Mouse (Mus musculus) embryonic facial prominence, embryonic 11.5 days (tissue): ENCODE measurements around the gene Tmem266. TPM values are rescaled to one million over a fixed set of nuclear protein-coding genes. Genes with fewer than 3 reads are reported as not detected.

ENCODE experiments used
- ATAC-seq: fragments of 200-750 bp; cut with Nextera tagmentation; replicated peaks from 2 replicates; pipeline ENCODE4 v1.8.0; 2017; ENCODE audit warnings: low read depth; ENCODE audit not compliant: insufficient number of reproducible peaks, low FRiP score, low TSS enrichment
- DNase-seq: peaks from one replicate; pipeline ENCODE4 v3.0.0-alpha.2; 2015; ENCODE audit warnings: low spot score
- H3K27ac ChIP-seq: fragments of 300-500 bp; sonication (generic); replicated peaks from 2 replicates; pipeline ENCODE4 v1.5.1; 2014; ENCODE audit warnings: mild to moderate bottlenecking, low read depth, low read length, control low read depth
- H3K27me3 ChIP-seq: fragments of 300-500 bp; sonication (generic); 2 replicates; pipeline ENCODE4 v1.6.1; 2014; ENCODE audit warnings: mild to moderate bottlenecking, low read length, moderate library complexity, mixed read lengths; ENCODE audit not compliant: control insufficient read depth, insufficient read depth
- H3K36me3 ChIP-seq: fragments of 300-500 bp; sonication (generic); replicated peaks from 2 replicates; pipeline ENCODE4 v1.6.1; 2014; ENCODE audit warnings: low read depth, mild to moderate bottlenecking, low read length, moderate library complexity, mixed read lengths; ENCODE audit not compliant: control insufficient read depth, insufficient read depth
- H3K4me1 ChIP-seq: fragments of 300-500 bp; sonication (generic); 2 replicates; pipeline ENCODE4 v1.6.1; 2014; ENCODE audit warnings: low read length, mixed read lengths; ENCODE audit not compliant: control insufficient read depth, insufficient read depth
- H3K4me2 ChIP-seq: fragments of 300-500 bp; sonication (generic); 2 replicates; pipeline ENCODE4 v1.6.1; 2014; ENCODE audit warnings: low read depth, mild to moderate bottlenecking, control low read depth, low read length, moderate library complexity
- H3K4me3 ChIP-seq: fragments of 300-500 bp; sonication (generic); 2 replicates; pipeline ENCODE4 v1.5.1; 2014; ENCODE audit warnings: low read depth, low read length, control low read depth
- H3K9ac ChIP-seq: fragments of 300-500 bp; sonication (generic); replicated peaks from 2 replicates; pipeline ENCODE4 v1.6.1; 2014; ENCODE audit warnings: mild to moderate bottlenecking, control low read depth, low read length
- H3K9me3 ChIP-seq: fragments of 300-500 bp; sonication (generic); replicated peaks from 2 replicates; pipeline ENCODE4 v1.6.1; 2016; ENCODE audit warnings: mild to moderate bottlenecking, low read length, inconsistent platforms, mixed read lengths; ENCODE audit not compliant: control insufficient read depth
- WGBS: fragments of 180-500 bp; shearing (Covaris S2); extraction: QIAGEN DNeasy Blood & Tissue Kit; methylation state at CpG from one replicate; pipeline ENCODE4 v1.1.7; 2014; 5-methylcytosine and 5-hydroxymethylcytosine counted together
- polyA plus RNA-seq: library from polyadenylated mRNA; unstranded; fragments of >200 nt; fragmentation: Nextera tagmentation; extraction: Ambion mirVana; gene quantifications from 2 replicates; pipeline ENCODE4 v1.2.1, GENCODE M21; 2014

The Tmem266 gene
- polyA plus RNA-seq, 1 experiment from 2014 or later = 0.17 TPM

DNA sequence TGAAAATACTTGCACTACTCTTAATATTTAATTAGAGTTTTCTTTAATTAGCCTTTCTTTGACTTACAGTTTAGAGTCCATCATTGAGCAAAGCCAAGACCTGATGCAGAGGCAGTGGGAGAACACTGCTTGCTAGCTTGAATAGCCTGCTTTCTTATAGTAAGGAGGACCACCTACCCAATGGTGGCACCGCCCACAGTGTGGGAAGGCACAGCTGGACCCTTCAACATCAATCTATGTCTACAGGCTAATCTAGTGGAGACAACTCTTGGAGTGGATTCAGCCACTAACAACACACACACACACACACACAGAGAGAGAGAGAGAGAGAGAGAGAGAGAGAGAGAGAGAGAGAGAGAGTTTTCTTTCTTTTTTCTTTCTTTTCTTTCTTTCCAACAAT, 1.7 kb upstream of the Tmem266 start:
- Histone ChIP-seq H3K9ac (no peak overlapping the region), H3K9me3 (no peaks in the 10 kb centered on the region), H3K27me3 (peaks cover 17% of the 10 kb centered on the region), H3K4me1 (no peaks in the 10 kb centered on the region), H3K27ac (no peak overlapping the region), H3K4me3 (no peak overlapping the region), H3K36me3 (no peaks in the 10 kb centered on the region), H3K4me2 (no peak overlapping the region)
- WGBS = 38% methylated on average over 1 of the region's 1 CpGs
- peak; percentile 8 for DNase-seq
- no peak for ATAC-seq

- ATAC-seq (no peak), DNase-seq (peak; percentile 23)
- Histone ChIP-seq H3K27me3 (peaks cover 17% of the 10 kb centered on the region), H3K4me2 (peak overlapping the region; percentile 88), H3K4me1 (no peaks in the 10 kb centered on the region), H3K4me3 (peak overlapping the region; percentile 63), H3K9ac (peak overlapping the region; percentile 66), H3K9me3 (no peaks in the 10 kb centered on the region), H3K36me3 (no peaks in the 10 kb centered on the region), H3K27ac (no peak overlapping the region)
- WGBS = 15% methylated on average over 18 of the region's 18 CpGs
Observed at GRCm38 (mm10) chr9:55325564-55326514, 874 bp upstream of the Tmem266 start.

DNA sequence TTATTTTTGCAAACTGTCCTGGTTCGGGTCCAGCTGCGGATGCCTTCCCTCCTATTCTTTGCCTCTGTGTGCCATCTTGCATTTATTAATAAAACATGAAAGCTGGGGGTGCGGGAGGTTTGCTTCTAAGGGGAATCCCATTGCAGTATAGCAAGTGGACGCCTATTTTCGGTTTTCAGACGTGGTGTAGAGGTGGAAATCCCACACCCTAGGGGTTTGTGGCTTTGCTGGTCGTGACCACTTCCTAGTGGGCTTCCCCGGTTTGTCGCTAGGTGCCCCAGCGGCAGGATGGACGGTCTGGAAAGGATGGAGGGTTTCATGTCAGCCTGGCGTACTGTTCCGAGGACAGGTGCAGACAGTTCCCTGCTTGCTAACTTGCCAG, 512 bp downstream of the Tmem266 start:
- H3K36me3 ChIP-seq = no peaks in the 10 kb centered on the region
- WGBS = 3% methylated on average over 13 of the region's 13 CpGs
- peak overlapping the region; percentile 88 for H3K4me2 ChIP-seq
- no peaks in the 10 kb centered on the region; the same call in 1 of the 2 replicates for H3K4me1 ChIP-seq
- peaks cover 17% of the 10 kb centered on the region for H3K27me3 ChIP-seq
- H3K27ac ChIP-seq = no peak overlapping the region
- H3K4me3 ChIP-seq = peak overlapping the region; percentile 63
- H3K9me3 ChIP-seq = no peaks in the 10 kb centered on the region
- peak overlapping the region; percentile 66 for H3K9ac ChIP-seq
- ATAC-seq = no peak
- DNase-seq = peak; percentile 38

GRCm38 (mm10) chr9:55328151-55328918, 1.6 kb downstream of the Tmem266 start:
- ATAC-seq (no peak), DNase-seq (peak; percentile 17)
- H3K27ac ChIP-seq = no peak overlapping the region
- peaks cover 2% of the 10 kb centered on the region; the same call in 1 of the 2 replicates for H3K4me1 ChIP-seq
- H3K27me3 ChIP-seq = peaks cover 17% of the 10 kb centered on the region
- H3K4me2 ChIP-seq = no peak overlapping the region; the same call in 1 of the 2 replicates
- H3K36me3 ChIP-seq = no peaks in the 10 kb centered on the region
- WGBS = 22% methylated on average over 14 of the region's 14 CpGs
- no peaks in the 10 kb centered on the region for H3K9me3 ChIP-seq
- H3K9ac ChIP-seq = no peak overlapping the region
- no peak overlapping the region for H3K4me3 ChIP-seq

GRCm38 (mm10) chr9:55329401-55329800, 2.7 kb downstream of the Tmem266 start:
- no peak for DNase-seq
- WGBS = 76% methylated on average over 6 of the region's 6 CpGs
- no peaks in the 10 kb centered on the region for H3K9me3 ChIP-seq
- H3K36me3 ChIP-seq = no peaks in the 10 kb centered on the region
- no peak for ATAC-seq
- H3K27ac ChIP-seq = no peak overlapping the region
- H3K4me2 ChIP-seq = no peak overlapping the region
- H3K9ac ChIP-seq = no peak overlapping the region
- peaks cover 17% of the 10 kb centered on the region for H3K27me3 ChIP-seq
- H3K4me3 ChIP-seq = no peak overlapping the region
- H3K4me1 ChIP-seq = peaks cover 2% of the 10 kb centered on the region; the same call in 1 of the 2 replicates

GRCm38 (mm10) chr9:55332476-55332875, 5.8 kb downstream of the Tmem266 start:
- H3K27ac ChIP-seq = no peak overlapping the region
- ATAC-seq (no peak), DNase-seq (no peak)
- no peaks in the 10 kb centered on the region for H3K9me3 ChIP-seq
- WGBS = 19% methylated on average over 5 of the region's 5 CpGs
- peaks cover 10% of the 10 kb centered on the region for H3K27me3 ChIP-seq
- H3K4me2 ChIP-seq = no peak overlapping the region
- no peak overlapping the region for H3K4me3 ChIP-seq
- H3K36me3 ChIP-seq = no peaks in the 10 kb centered on the region
- H3K4me1 ChIP-seq = peaks cover 2% of the 10 kb centered on the region; the same call in 1 of the 2 replicates
- no peak overlapping the region for H3K9ac ChIP-seq

GRCm38 (mm10) chr9:55332949-55333348, 6.2 kb downstream of the Tmem266 start:
- Histone ChIP-seq H3K27ac (no peak overlapping the region), H3K4me2 (no peak overlapping the region), H3K4me3 (no peak overlapping the region), H3K27me3 (peaks cover 8% of the 10 kb centered on the region), H3K9ac (no peak overlapping the region), H3K9me3 (no peaks in the 10 kb centered on the region), H3K36me3 (no peaks in the 10 kb centered on the region), H3K4me1 (peaks cover 2% of the 10 kb centered on the region; the same call in 1 of the 2 replicates)
- WGBS = 31% methylated on average over 7 of the region's 7 CpGs
- DNase-seq = peak; percentile 22
- ATAC-seq = no peak
